Mouse (Mus musculus): Measurements from ENCODE around the gene Cog2.

Gene Cog2

GRCm38 (mm10) chr8:124571732-124572429 is 51.3 kb downstream of the Cog2 start:
- DNase-seq = peak; percentile 53 to 78

- DNase-seq = peak in 1 of 2 experiments; percentile 56
Observed at GRCm38 (mm10) chr8:124572430-124572775, 51.8 kb downstream of the Cog2 start.

- peak; percentile 90 to 95 for DNase-seq
Observed at GRCm38 (mm10) chr8:124573552-124574340, 53.2 kb downstream of the Cog2 start.

GRCm38 (mm10) chr8:124575811-124576210 is 55.2 kb downstream of the Cog2 start, which contains the start of gene Capn9:
Gene Capn9, plus strand, starts transcription at chr8:124576111.
- DNase-seq = no peak

GRCm38 (mm10) chr8:124576751-124577150 is 56.2 kb downstream of the Cog2 start:
- DNase-seq = peak in 1 of 2 experiments; percentile 7

- DNase-seq = peak in 1 of 2 experiments; percentile 63
Observed at GRCm38 (mm10) chr8:124585718-124586425, 65.3 kb downstream of the Cog2 start.

GRCm38 (mm10) chr8:124586556-124586955 is 66.0 kb downstream of the Cog2 start:
- no peak for DNase-seq

GRCm38 (mm10) chr8:124589393-124589792 is 68.8 kb downstream of the Cog2 start:
- no peak for DNase-seq
